9 mouse cellular contexts compared by ENCODE assay signal in the genomic region with DNA sequence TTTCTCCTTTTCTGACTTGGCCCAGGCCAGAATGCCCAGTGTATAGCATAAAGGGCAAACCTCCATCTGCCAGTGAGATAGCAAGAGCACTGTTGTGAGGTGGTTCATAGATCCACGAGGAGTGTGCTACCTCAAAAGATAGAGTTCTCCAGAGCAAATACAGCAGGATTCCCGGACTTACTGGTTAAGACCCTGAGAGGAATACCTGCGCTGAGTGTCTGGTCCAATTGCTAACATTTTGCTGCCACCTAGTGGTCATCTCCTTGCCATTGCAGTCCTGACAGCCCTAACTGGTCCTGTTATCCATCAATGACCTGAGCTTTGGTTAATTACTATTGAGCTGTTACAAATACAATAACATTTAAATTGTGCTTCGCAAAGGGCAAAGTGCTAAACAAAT.
DNase-seq lines count a peak whose midpoint lies in the region; ATAC-seq and TF ChIP-seq lines count a peak whose summit lies in the region.
"Had no signal": no experiment of that assay in that cellular context is flagged by ENCODE, and none has a peak within 500 bp of the region (broad histone marks: within the 10 kb centered on the region; RNA-seq: fewer than 3 reads in every experiment).

No protein-coding gene starts in this region.

- no peaks in the 10 kb centered on the region for H3K27me3 ChIP-seq in MEL (ENCODE audit: control insufficient read depth in 1 of 2, insufficient read depth in 2 of 2, low read length in 2 of 2)
- no peaks in the 10 kb centered on the region for H3K27me3 ChIP-seq in forebrain, embryonic 13.5 days
- no peaks in the 10 kb centered on the region for H3K27me3 ChIP-seq in hindbrain, embryonic 10.5 days (ENCODE audit: insufficient read depth, poor library complexity, severe bottlenecking)
- no peaks in the 10 kb centered on the region for H3K27me3 ChIP-seq in lung, embryonic 16.5 days (ENCODE audit: control insufficient read depth, insufficient read depth, low read depth, low read length)
- H3K27me3 ChIP-seq: limb, embryonic 15.5 days had no signal

- H3K36me3 ChIP-seq in MEL (ENCODE audit: control insufficient read depth in 1 of 2, insufficient read depth in 2 of 2, low read length in 2 of 2) = no peaks in the 10 kb centered on the region
- no peaks in the 10 kb centered on the region for H3K36me3 ChIP-seq in forebrain, embryonic 13.5 days (ENCODE audit: poor library complexity, severe bottlenecking)
- H3K36me3 ChIP-seq in hindbrain, embryonic 10.5 days = no peaks in the 10 kb centered on the region
- no peaks in the 10 kb centered on the region for H3K36me3 ChIP-seq in lung, embryonic 16.5 days (ENCODE audit: control insufficient read depth, insufficient read depth, low read length)
- H3K36me3 ChIP-seq: limb, embryonic 15.5 days had no signal

- H3K79me2 ChIP-seq in MEL (ENCODE audit: control insufficient read depth, insufficient read depth, low read length, poor library complexity) = no peaks in the 10 kb centered on the region

- no peak; the same call in none of the 2 replicates for TF ChIP-seq RAD21 in MEL (IDR thresholded peaks at IDR 0.05; ENCODE audit: low read depth, low read length)

- H3K4me2 ChIP-seq in forebrain, embryonic 13.5 days = no peak overlapping the region
- no peak overlapping the region for H3K4me2 ChIP-seq in lung, embryonic 16.5 days (ENCODE audit: low read depth, low read length)
- H3K4me2 ChIP-seq: limb, embryonic 15.5 days had no signal

- TF ChIP-seq EP300 in MEL (IDR thresholded peaks at IDR 0.05; ENCODE audit: low read depth in 1 of 2, low read length in 2 of 2) = no peak

- H3K9me3 ChIP-seq in MEL (replicated peaks; ENCODE audit: insufficient read depth, low read length) = no peaks in the 10 kb centered on the region
- no peaks in the 10 kb centered on the region for H3K9me3 ChIP-seq in forebrain, embryonic 13.5 days (replicated peaks)
- no peaks in the 10 kb centered on the region for H3K9me3 ChIP-seq in hindbrain, embryonic 10.5 days
- H3K9me3 ChIP-seq in lung, embryonic 16.5 days (ENCODE audit: control insufficient read depth, low read length) = no peaks in the 10 kb centered on the region
- H3K9me3 ChIP-seq: limb, embryonic 15.5 days had no signal

- H3K4me1 ChIP-seq in MEL (ENCODE audit: control insufficient read depth in 1 of 2, insufficient read depth in 2 of 2, low read length in 2 of 2) = no peaks in the 10 kb centered on the region
- H3K4me1 ChIP-seq in forebrain, embryonic 13.5 days = peaks cover 4% of the 10 kb centered on the region
- H3K4me1 ChIP-seq in hindbrain, embryonic 10.5 days (replicated peaks) = peaks cover 14% of the 10 kb centered on the region
- H3K4me1 ChIP-seq in lung, embryonic 16.5 days (replicated peaks; ENCODE audit: control insufficient read depth, insufficient read depth, low read length) = no peaks in the 10 kb centered on the region
- H3K4me1 ChIP-seq: limb, embryonic 15.5 days had no signal

- WGBS in forebrain, embryonic 13.5 days = 5% methylated on average over 4 of the region's 4 CpGs
- WGBS in hindbrain, embryonic 10.5 days = 5% methylated on average over 4 of the region's 4 CpGs
- 5% methylated on average over 4 of the region's 4 CpGs for WGBS in lung, embryonic 16.5 days

- H3K4me3 ChIP-seq in MEL (ENCODE audit: control insufficient read depth in 1 of 2, insufficient read depth in 1 of 2, low read depth in 2 of 2, low read length in 2 of 2) = no peak overlapping the region
- H3K4me3 ChIP-seq in forebrain, embryonic 13.5 days = no peak overlapping the region
- H3K4me3 ChIP-seq in hindbrain, embryonic 10.5 days = no peak overlapping the region
- H3K4me3 ChIP-seq in layer of hippocampus, adult 2 months = no peak overlapping the region
- no peak overlapping the region for H3K4me3 ChIP-seq in lung, embryonic 16.5 days (ENCODE audit: low read length)
- H3K4me3 ChIP-seq: limb, embryonic 15.5 days had no signal

- peak; percentile 88 to 97 (median 91) for TF ChIP-seq CTCF in MEL (IDR thresholded peaks at IDR 0.05 in 2 of 3, conservative IDR thresholded peaks at IDR 0.05 in 1 of 3; ENCODE audit: control insufficient read depth in 1 of 3, insufficient read depth in 1 of 3, low read depth in 2 of 3, low read length in 3 of 3, poor library complexity in 1 of 3, severe bottlenecking in 1 of 3)
- TF ChIP-seq CTCF in layer of hippocampus, adult 2 months (conservative IDR thresholded peaks at IDR 0.05) = peak; percentile 99

- DNase-seq in MEL (ENCODE audit: low read depth, low spot score) = peak; percentile 85
- DNase-seq in c-Kit-positive CD71-positive TER-119-negative erythroid progenitor cells, embryonic 14.5 days (ENCODE audit: low read depth) = peak; percentile 58
- DNase-seq in hindbrain, embryonic 10.5 days (ENCODE audit: low spot score) = peak; percentile 67
- peak; percentile 63 to 82 for DNase-seq in layer of hippocampus, adult 2 months (ENCODE audit: low spot score in 2 of 2)
- peak; percentile 21 for DNase-seq in ovary, postnatal 36 days (ENCODE audit: low spot score)
- DNase-seq in thymus, postnatal 25 days = peak; percentile 60

- no peak overlapping the region for H3K9ac ChIP-seq in MEL (ENCODE audit: control insufficient read depth, low read depth, low read length, poor library complexity, severe bottlenecking)
- H3K9ac ChIP-seq in forebrain, embryonic 13.5 days = no peak overlapping the region
- H3K9ac ChIP-seq in lung, embryonic 16.5 days (ENCODE audit: low read length) = no peak overlapping the region
- H3K9ac ChIP-seq: limb, embryonic 15.5 days had no signal

- no peak for TF ChIP-seq POLR2A in MEL (IDR thresholded peaks at IDR 0.05; ENCODE audit: control insufficient read depth in 1 of 2, insufficient read depth in 1 of 2, low read depth in 1 of 2, low read length in 2 of 2, poor library complexity in 1 of 2)

- no peak overlapping the region for H3K27ac ChIP-seq in MEL (ENCODE audit: control insufficient read depth, low read depth, low read length)
- no peak overlapping the region for H3K27ac ChIP-seq in forebrain, embryonic 13.5 days
- no peak overlapping the region for H3K27ac ChIP-seq in hindbrain, embryonic 10.5 days
- H3K27ac ChIP-seq in layer of hippocampus, adult 2 months = no peak overlapping the region
- no peak overlapping the region for H3K27ac ChIP-seq in lung, embryonic 16.5 days (ENCODE audit: low read length)
- H3K27ac ChIP-seq: limb, embryonic 15.5 days had no signal

- ATAC-seq in forebrain, embryonic 13.5 days = peak; percentile 87
- peak; percentile 69 for ATAC-seq in lung, embryonic 16.5 days (ENCODE audit: low read depth)

TF ChIP-seq in MEL, 35 proteins besides CTCF, POLR2A, EP300 and RAD21:
- no peak for TF ChIP-seq CHD2 (IDR thresholded peaks at IDR 0.05; ENCODE audit: low read length)
- no peak for TF ChIP-seq CHD1 (IDR thresholded peaks at IDR 0.05; ENCODE audit: low read depth, low read length)
- no peak for TF ChIP-seq MYC (IDR thresholded peaks at IDR 0.05; ENCODE audit: low read depth, low read length)
- no peak for TF ChIP-seq POLR2AphosphoS2 (IDR thresholded peaks at IDR 0.05; ENCODE audit: low read length)
- 0 out of 2 replicates have a peak, but pooled peaks have one; percentile 24 for TF ChIP-seq SIN3A (IDR thresholded peaks at IDR 0.05; ENCODE audit: low read length)
- 0 out of 2 replicates have a peak, but pooled peaks have one; percentile 47 for TF ChIP-seq JUND (IDR thresholded peaks at IDR 0.05; ENCODE audit: low read depth, low read length)
- no peak for TF ChIP-seq MXI1 (IDR thresholded peaks at IDR 0.05; ENCODE audit: low read depth, low read length)
- TF ChIP-seq TAL1 (IDR thresholded peaks at IDR 0.05; ENCODE audit: low read length) = no peak
- no peak for TF ChIP-seq ZNF384 (IDR thresholded peaks at IDR 0.05; ENCODE audit: low read depth, low read length)
- TF ChIP-seq MEF2A (IDR thresholded peaks at IDR 0.05; ENCODE audit: extremely low read depth, insufficient replicate concordance, low read depth, low read length, poor library complexity, severe bottlenecking) = no peak
- no peak for TF ChIP-seq USF1 (IDR thresholded peaks at IDR 0.05; ENCODE audit: low read depth, low read length)
- TF ChIP-seq KAT2A (conservative IDR thresholded peaks at IDR 0.05; ENCODE audit: low read depth, low read length) = no peak
- no peak for TF ChIP-seq POLR2AphosphoS5 (IDR thresholded peaks at IDR 0.05; ENCODE audit: borderline replicate concordance, low read depth, low read length)
- TF ChIP-seq ZC3H11A (IDR thresholded peaks at IDR 0.05; ENCODE audit: low read depth, low read length) = peak; percentile 97
- TF ChIP-seq SMC3 (IDR thresholded peaks at IDR 0.05; ENCODE audit: low read depth, low read length) = peak; percentile 97
- no peak for TF ChIP-seq UBTF (IDR thresholded peaks at IDR 0.05; ENCODE audit: borderline replicate concordance, insufficient read depth, low read depth, low read length)
- TF ChIP-seq E2F4 (IDR thresholded peaks at IDR 0.05; ENCODE audit: borderline replicate concordance, low read depth, low read length) = no peak
- no peak for TF ChIP-seq MAFK (IDR thresholded peaks at IDR 0.05; ENCODE audit: borderline replicate concordance, low read depth, low read length)

Comparison
In these comparisons a context has a peak if more than half of its experiments do, and no peak if none do; other contexts are left out.
1. DNase-seq: peak in every context shown above with its lines; median percentile 85 in MEL; 72 in layer of hippocampus, adult 2 months; 67 in hindbrain, embryonic 10.5 days; 60 in thymus, postnatal 25 days; 58 in c-Kit-positive CD71-positive TER-119-negative erythroid progenitor cells, embryonic 14.5 days; 21 in ovary, postnatal 36 days.